Mouse (Mus musculus) embryonic facial prominence, embryonic 14.5 days (tissue): ENCODE data around the gene Il9r. TPM values are rescaled to one million over a fixed set of nuclear protein-coding genes. Genes with fewer than 3 reads are reported as not detected.
A peak's percentile ranks its signal among the peaks of the same experiment; 100 is the strongest.

Experiments used
- ATAC-seq: fragments of 200-750 bp; cut with Nextera tagmentation; 2 replicates; pipeline ENCODE4 v1.8.0; 2017; ENCODE audit warnings: low read depth, moderate number of reproducible peaks, moderate TSS enrichment
- DNase-seq: peaks from one replicate; pipeline ENCODE4 v3.0.0-alpha.2; 2015; ENCODE audit warnings: low spot score
- H3K27ac ChIP-seq: fragments of 300-500 bp; sonication (generic); replicated peaks from 2 replicates; pipeline ENCODE4 v1.5.1; 2014; ENCODE audit warnings: low read depth, mild to moderate bottlenecking, low read length, moderate library complexity
- H3K27me3 ChIP-seq: fragments of 300-500 bp; sonication (generic); replicated peaks from 2 replicates; pipeline ENCODE4 v1.6.1; 2014; ENCODE audit warnings: low read length; ENCODE audit not compliant: control insufficient read depth, insufficient read depth
- H3K36me3 ChIP-seq: fragments of 300-500 bp; sonication (generic); 2 replicates; pipeline ENCODE4 v1.6.1; 2014; ENCODE audit warnings: low read length, mixed read lengths; ENCODE audit not compliant: control insufficient read depth, insufficient read depth
- H3K4me1 ChIP-seq: fragments of 300-500 bp; sonication (generic); 2 replicates; pipeline ENCODE4 v1.6.1; 2014; ENCODE audit warnings: antibody characterized with exemption, low read length; ENCODE audit not compliant: control insufficient read depth, insufficient read depth
- H3K4me2 ChIP-seq: fragments of 300-500 bp; sonication (generic); 2 replicates; pipeline ENCODE4 v1.6.1; 2014; ENCODE audit warnings: low read depth, mild to moderate bottlenecking, low read length, moderate library complexity, mixed read lengths
- H3K4me3 ChIP-seq: fragments of 300-500 bp; sonication (generic); 2 replicates; pipeline ENCODE4 v1.5.1; 2014; ENCODE audit warnings: low read depth, mild to moderate bottlenecking, low read length
- H3K9ac ChIP-seq: fragments of 300-500 bp; sonication (generic); 2 replicates; pipeline ENCODE4 v1.6.1; 2014; ENCODE audit warnings: low read depth, mild to moderate bottlenecking, low read length, moderate library complexity, mixed read lengths
- H3K9me3 ChIP-seq: fragments of 300-500 bp; sonication (generic); 2 replicates; pipeline ENCODE4 v1.6.1; 2016; ENCODE audit warnings: low read length; ENCODE audit not compliant: control insufficient read depth
- WGBS: fragments of 180-500 bp; shearing (Covaris S2); extraction: QIAGEN DNeasy Blood & Tissue Kit; methylation state at CpG from one replicate; pipeline ENCODE4 v1.1.7; 2014; 5-methylcytosine and 5-hydroxymethylcytosine counted together
- polyA plus RNA-seq: library from polyadenylated mRNA; unstranded; fragments of >200 nt; fragmentation: Nextera tagmentation; extraction: Ambion mirVana; gene quantifications from 2 replicates; pipeline ENCODE4 v1.2.1, GENCODE M21; 2014

The Il9r gene
- polyA plus RNA-seq, 1 experiment from 2014 or later, result 0.14 TPM

DNA sequence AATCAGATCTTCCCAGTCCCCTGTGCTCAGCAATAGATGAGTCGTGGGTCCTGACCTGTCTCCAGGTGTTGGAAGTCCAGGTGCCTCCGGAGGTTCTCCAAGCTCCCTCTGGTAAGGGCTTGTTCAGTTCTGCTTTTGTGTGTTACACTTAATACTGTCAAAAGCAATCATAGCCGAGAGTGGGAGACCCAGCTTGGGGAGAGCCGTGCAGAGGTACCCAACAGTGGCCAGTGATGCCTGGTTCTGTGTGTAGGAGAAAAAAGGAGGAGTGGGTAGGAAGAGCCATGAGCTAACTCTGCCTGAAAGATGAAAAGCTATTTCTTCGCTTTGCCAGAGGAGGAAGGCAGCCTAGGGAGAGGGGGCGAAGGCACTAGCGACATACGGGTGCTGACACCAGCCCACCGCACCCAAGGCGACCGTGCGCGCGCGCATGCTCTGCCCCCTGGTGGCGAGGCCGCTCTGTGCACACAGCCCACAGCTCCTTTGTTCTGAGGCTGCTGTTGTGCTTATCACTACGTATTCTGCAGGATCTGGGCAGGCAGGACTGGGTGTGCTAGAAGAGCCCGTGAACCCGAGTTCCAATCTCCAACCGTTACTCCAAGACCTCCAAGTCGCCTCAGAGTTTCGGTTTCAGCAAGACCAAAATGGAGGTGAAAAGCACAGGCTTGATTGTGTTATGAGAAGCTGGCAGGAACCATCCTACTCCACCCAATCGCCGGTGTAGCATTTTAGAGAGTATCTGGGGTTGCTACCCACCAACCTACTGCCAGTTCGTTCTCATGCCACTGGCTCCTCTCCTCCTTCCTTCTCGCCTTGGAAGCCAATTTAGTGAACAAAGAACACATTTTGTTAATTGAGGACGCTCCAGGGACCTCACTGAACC, 37.9 kb downstream of the Il9r start:
- peak overlapping the region; percentile 62 for H3K4me2 ChIP-seq
- H3K9me3 ChIP-seq, result no peaks in the 10 kb centered on the region
- no peak overlapping the region for H3K27ac ChIP-seq
- 0 out of 2 replicates have a peak, but pooled peaks cover 4% of the 10 kb centered on the region for H3K4me1 ChIP-seq
- peak; percentile 75 for DNase-seq
- no peaks in the 10 kb centered on the region for H3K27me3 ChIP-seq
- ATAC-seq, result peak; percentile 94
- peak overlapping the region; percentile 44; the same call in 1 of the 2 replicates for H3K9ac ChIP-seq
- 22% methylated on average over 19 of the region's 28 CpGs for WGBS
- H3K4me3 ChIP-seq, result peak overlapping the region; percentile 28
- H3K36me3 ChIP-seq, result no peaks in the 10 kb centered on the region

DNA sequence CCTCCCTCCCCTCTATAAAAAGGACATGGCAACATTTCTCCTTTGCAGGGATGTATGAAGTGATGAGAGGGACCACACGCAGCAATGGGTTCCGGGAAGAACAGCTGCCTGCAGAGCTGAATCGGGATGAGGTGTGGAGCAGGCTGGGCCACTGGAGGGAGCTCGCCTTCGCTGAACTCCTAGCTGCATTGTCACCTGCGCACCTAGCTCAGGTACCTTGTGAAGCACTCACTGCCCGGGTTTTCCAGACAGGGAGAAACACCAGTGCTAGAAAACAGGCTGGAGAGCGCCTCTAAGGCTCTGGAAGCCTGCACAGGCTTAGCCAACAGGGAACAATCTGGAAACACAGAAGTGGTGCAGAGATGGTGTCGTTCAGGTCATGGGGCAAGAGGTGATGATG, 38.6 kb downstream of the Il9r start:
- no peaks in the 10 kb centered on the region for H3K36me3 ChIP-seq
- WGBS, result 7% methylated on average over 9 of the region's 9 CpGs
- H3K9me3 ChIP-seq, result no peaks in the 10 kb centered on the region
- 0 out of 2 replicates have a peak, but pooled peaks cover 4% of the 10 kb centered on the region for H3K4me1 ChIP-seq
- H3K27me3 ChIP-seq, result no peaks in the 10 kb centered on the region
- peak; percentile 79 for ATAC-seq
- peak overlapping the region; percentile 62 for H3K4me2 ChIP-seq
- H3K27ac ChIP-seq, result no peak overlapping the region
- H3K4me3 ChIP-seq, result peak overlapping the region; percentile 28
- H3K9ac ChIP-seq, result no peak overlapping the region
- peak; percentile 73 for DNase-seq

DNA sequence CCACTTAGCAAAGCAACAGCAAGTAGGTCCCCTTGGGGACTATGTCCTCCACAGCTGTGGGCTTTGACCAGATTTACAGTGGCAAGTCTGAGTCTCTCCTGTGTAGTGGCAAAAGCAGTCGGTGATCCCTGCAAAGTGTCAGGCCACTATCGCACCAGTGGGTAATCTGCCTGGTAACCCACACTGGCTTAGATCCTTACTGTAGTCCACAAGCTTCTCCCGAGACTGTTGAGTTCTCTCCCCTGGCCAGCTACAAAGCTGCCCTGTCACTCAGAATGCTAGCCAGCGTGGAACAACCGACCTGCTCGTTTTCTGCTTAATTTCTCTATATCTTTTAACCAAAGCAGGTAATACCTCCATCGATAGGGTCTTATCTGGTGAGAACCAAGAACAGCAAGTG, 39.7 kb downstream of the Il9r start:
- DNase-seq (no peak), ATAC-seq (no peak)
- Histone ChIP-seq H3K27me3 (no peaks in the 10 kb centered on the region), H3K36me3 (no peaks in the 10 kb centered on the region), H3K4me1 (0 out of 2 replicates have a peak, but pooled peaks cover 4% of the 10 kb centered on the region), H3K9me3 (no peaks in the 10 kb centered on the region), H3K4me3 (no peak overlapping the region), H3K9ac (no peak overlapping the region), H3K4me2 (no peak overlapping the region), H3K27ac (no peak overlapping the region)
- WGBS, result 78% methylated on average over 7 of the region's 7 CpGs

DNA sequence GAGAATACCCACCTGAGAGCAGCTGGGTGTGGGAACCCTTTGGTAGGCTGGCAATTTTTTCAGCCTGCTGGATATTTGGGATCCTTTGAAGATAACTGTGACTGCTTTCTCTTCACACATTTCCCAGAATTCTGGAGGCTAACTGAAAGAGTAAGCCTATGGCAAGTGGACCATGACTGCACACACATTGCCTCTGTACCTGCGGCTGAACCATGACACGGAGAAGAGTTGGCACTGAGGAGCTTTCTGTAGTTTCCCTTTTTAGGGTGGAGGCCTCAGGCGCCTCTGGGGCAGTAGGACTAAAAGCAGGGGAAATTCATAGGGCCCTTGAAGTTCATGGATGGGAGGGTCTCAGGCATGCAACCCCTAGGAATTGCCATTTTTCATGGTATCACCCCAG, 40.9 kb downstream of the Il9r start:
- Histone ChIP-seq H3K36me3 (no peaks in the 10 kb centered on the region), H3K9ac (no peak overlapping the region), H3K4me3 (no peak overlapping the region), H3K4me1 (0 out of 2 replicates have a peak, but pooled peaks cover 4% of the 10 kb centered on the region), H3K27me3 (no peaks in the 10 kb centered on the region), H3K9me3 (no peaks in the 10 kb centered on the region), H3K27ac (no peak overlapping the region), H3K4me2 (no peak overlapping the region)
- ATAC-seq (no peak), DNase-seq (no peak)
- 90% methylated on average over 3 of the region's 3 CpGs for WGBS

DNA sequence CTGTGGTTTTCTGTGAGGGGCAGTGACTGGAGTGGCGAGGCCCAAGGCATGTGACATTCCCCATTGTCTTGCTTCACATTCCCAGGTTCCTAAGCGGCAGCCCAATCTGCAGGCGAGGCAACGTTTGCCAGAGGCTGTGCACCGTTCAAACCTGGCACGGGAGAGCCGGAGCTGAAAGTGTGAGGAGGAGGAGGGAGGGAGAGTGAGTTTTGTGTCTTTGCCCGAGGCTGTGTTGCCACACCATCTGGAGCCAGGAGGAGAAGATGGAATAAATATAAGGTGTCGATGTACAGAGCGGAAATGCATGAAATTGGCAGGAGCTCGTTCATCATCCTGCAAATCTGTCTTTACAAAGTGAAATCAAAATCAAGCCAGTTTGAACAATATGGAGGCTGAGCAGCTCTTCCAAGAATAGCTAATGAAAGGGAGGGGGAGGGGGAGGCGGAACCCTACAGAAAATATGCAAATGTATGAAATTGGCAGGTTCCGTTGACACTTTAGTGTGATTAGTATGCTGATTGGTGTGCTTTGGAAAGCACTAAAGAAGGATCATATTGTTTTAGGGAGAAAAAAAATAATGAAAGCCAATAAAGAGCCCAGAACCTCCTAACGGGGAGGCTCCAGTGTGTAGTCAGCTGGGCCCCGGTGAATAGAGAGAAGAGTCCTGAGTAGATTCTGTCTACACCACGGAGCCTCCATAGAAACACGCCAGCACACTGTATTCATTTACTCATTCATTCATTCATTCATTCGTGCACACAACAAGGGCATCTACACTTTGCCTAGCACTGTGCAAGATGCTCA, 42.1 kb downstream of the Il9r start:
- H3K4me1 ChIP-seq, result 0 out of 2 replicates have a peak, but pooled peaks cover 4% of the 10 kb centered on the region
- WGBS, result 51% methylated on average over 18 of the region's 18 CpGs
- H3K9ac ChIP-seq, result no peak overlapping the region
- no peaks in the 10 kb centered on the region for H3K36me3 ChIP-seq
- peak overlapping the region; percentile 21; the same call in 1 of the 2 replicates for H3K4me2 ChIP-seq
- H3K27me3 ChIP-seq, result no peaks in the 10 kb centered on the region
- ATAC-seq (no peak), DNase-seq (peak; percentile 31)
- no peaks in the 10 kb centered on the region for H3K9me3 ChIP-seq
- no peak overlapping the region for H3K27ac ChIP-seq
- no peak overlapping the region for H3K4me3 ChIP-seq

DNA sequence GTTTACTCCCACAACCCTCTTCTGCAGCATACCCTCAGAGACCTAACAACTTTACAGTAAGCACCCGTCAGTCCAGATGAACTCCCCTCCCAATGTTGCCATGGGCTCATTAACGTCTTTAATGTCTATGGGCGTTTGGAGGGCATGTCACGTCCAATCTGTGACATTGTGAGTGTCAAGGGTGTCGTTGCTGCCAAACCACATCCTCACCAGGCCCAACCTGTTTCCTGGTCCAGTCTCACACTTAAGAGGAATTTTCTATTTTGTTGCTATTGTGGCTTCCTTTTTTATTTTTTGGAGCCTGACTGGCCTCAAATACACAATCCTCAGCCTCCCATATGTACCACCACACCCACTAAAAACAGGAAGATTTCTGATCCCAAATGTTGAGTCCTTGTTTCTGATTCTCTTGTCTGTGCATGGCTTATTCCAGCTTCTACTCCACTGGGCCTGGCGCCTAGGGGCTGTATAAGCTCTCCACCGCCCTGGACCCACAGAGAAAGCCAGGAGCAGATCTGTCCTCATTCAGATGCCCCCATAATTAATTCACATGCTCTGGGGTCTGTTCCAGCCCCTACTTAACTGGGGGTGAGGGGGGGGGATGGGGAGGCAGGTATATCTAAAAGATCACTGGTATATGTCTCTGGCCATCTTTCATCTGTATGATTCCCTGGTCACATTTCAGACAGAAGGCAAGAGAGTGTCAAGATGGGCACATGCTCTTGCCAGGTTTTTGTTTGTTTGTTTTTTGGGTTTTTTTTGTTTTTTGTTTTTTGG, 43.0 kb downstream of the Il9r start:
- Histone ChIP-seq H3K36me3 (no peaks in the 10 kb centered on the region), H3K27me3 (no peaks in the 10 kb centered on the region), H3K4me3 (no peak overlapping the region), H3K9me3 (no peaks in the 10 kb centered on the region), H3K4me2 (no peak overlapping the region), H3K4me1 (0 out of 2 replicates have a peak, but pooled peaks cover 4% of the 10 kb centered on the region), H3K27ac (no peak overlapping the region), H3K9ac (no peak overlapping the region)
- DNase-seq, result no peak
- ATAC-seq, result no peak
- WGBS, result 80% methylated on average over 7 of the region's 7 CpGs

DNA sequence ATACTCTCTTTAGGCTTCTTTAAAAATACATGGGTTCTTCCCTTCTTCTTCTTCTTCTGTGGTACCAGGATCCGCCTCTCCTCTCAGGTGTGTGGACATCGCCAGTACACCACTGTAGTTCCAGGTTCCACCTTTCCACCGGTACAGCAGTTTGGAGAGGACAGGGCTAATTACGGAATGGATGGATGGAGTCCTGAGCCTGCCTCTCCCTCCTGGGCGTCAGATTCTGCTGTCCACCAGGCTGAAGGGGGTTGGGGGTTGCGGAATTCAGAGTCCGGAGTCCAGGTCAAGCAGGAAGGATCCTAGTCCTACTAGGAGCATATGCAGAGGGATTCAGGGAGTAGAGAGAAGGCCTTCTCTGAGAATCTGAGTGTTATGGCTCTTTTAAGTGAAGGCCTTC, 46.9 kb downstream of the Il9r start:
- ATAC-seq (no peak), DNase-seq (no peak)
- H3K27me3 ChIP-seq, result no peaks in the 10 kb centered on the region
- H3K9me3 ChIP-seq, result no peaks in the 10 kb centered on the region
- WGBS, result 94% methylated on average over 7 of the region's 7 CpGs
- H3K4me3 ChIP-seq, result no peak overlapping the region
- H3K9ac ChIP-seq, result no peak overlapping the region
- no peaks in the 10 kb centered on the region for H3K4me1 ChIP-seq
- H3K4me2 ChIP-seq, result no peak overlapping the region
- no peak overlapping the region for H3K27ac ChIP-seq
- no peaks in the 10 kb centered on the region for H3K36me3 ChIP-seq

DNA sequence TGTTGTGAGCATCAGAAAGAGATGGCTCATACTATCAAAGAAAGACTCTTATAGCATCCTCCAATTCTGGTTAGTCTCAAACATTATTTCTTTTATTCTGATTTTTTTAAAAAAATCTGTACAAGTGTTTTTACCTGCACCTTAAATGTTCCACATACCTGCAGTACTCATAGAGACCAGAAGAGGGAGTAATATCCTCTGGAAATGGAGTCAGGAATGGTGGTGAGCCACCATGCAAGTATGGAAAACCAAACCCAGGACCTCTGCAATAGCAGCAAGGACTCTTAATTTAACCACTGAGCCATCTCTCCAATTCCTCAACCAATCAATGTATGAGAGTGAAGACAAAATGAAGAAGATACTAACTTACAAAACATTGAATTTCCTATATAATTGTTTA, 47.3 kb downstream of the Il9r start:
- ATAC-seq (no peak), DNase-seq (no peak)
- Histone ChIP-seq H3K4me1 (no peaks in the 10 kb centered on the region), H3K27ac (no peak overlapping the region), H3K27me3 (no peaks in the 10 kb centered on the region), H3K9me3 (no peaks in the 10 kb centered on the region), H3K4me2 (no peak overlapping the region), H3K36me3 (no peaks in the 10 kb centered on the region), H3K9ac (no peak overlapping the region), H3K4me3 (no peak overlapping the region)
